Mouse (Mus musculus) embryonic facial prominence, embryonic 12.5 days (tissue): Measurements from ENCODE around the gene Ttc39b. TPM values are rescaled to one million over a fixed set of nuclear protein-coding genes. Genes with fewer than 3 reads are reported as not detected.

Experiments
- ATAC-seq: fragments of 200-750 bp; cut with Nextera tagmentation; 2 replicates; pipeline ENCODE4 v1.8.0; 2017; ENCODE audit not compliant: insufficient number of reproducible peaks, insufficient read depth, low FRiP score, low TSS enrichment
- H3K27ac ChIP-seq: fragments of 300-500 bp; sonication (generic); 2 replicates; pipeline ENCODE4 v1.5.1; 2016; ENCODE audit warnings: mild to moderate bottlenecking
- H3K27me3 ChIP-seq: fragments of 300-500 bp; sonication (generic); 2 replicates; pipeline ENCODE4 v1.6.1; 2016; ENCODE audit warnings: mild to moderate bottlenecking, moderate library complexity
- H3K36me3 ChIP-seq: fragments of 300-500 bp; sonication (generic); 2 replicates; pipeline ENCODE4 v1.6.1; 2016; ENCODE audit warnings: mild to moderate bottlenecking
- H3K4me1 ChIP-seq: fragments of 300-500 bp; sonication (generic); 2 replicates; pipeline ENCODE4 v1.6.1; 2016
- H3K4me2 ChIP-seq: fragments of 300-500 bp; sonication (generic); replicated peaks from 2 replicates; pipeline ENCODE4 v1.6.1; 2016; ENCODE audit warnings: mild to moderate bottlenecking, moderate library complexity
- H3K4me3 ChIP-seq: fragments of 300-500 bp; sonication (generic); 2 replicates; pipeline ENCODE4 v1.5.1; 2016; ENCODE audit warnings: mild to moderate bottlenecking
- H3K9ac ChIP-seq: fragments of 300-500 bp; sonication (generic); 2 replicates; pipeline ENCODE4 v1.6.1; 2016; ENCODE audit warnings: mild to moderate bottlenecking, moderate library complexity
- H3K9me3 ChIP-seq: fragments of 300-500 bp; sonication (generic); 2 replicates; pipeline ENCODE4 v1.6.1; 2016; ENCODE audit warnings: mild to moderate bottlenecking, moderate library complexity
- WGBS: fragments of 180-500 bp; shearing (Covaris S2); methylation state at CpG from one replicate; pipeline ENCODE4 v1.1.7; 2016; 5-methylcytosine and 5-hydroxymethylcytosine counted together
- polyA plus RNA-seq: library from polyadenylated mRNA; unstranded; fragments of >200 nt; fragmentation: Nextera tagmentation; extraction: Ambion mirVana; gene quantifications from 2 replicates; pipeline ENCODE4 v1.2.1, GENCODE M21; 2016

The Ttc39b gene
- polyA plus RNA-seq, 1 experiment from 2014 or later, result 5.3 TPM

DNA sequence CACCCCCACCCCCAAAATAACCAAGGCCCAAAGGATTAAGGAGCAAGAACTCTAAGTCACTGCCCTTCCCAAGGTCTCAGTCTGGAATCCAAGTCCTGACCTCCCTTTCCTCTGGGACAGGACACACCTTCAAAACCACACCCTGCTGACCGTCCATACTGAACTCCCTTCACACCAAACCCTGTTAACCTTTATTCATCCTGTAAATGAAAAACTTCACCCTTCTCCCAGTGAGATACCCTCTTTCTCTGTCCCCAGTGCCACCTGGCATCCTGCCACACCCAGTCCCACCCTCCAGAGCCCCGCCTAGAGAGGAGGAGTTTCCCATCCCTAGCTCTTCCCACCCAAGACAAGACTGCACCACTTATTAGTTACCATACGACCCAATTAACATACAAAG is 7.3 kb downstream of the Ttc39b start:
- Histone ChIP-seq H3K9me3 (no peaks in the 10 kb centered on the region), H3K4me2 (no peak overlapping the region), H3K4me1 (0 out of 2 replicates have a peak, but pooled peaks cover 5% of the 10 kb centered on the region), H3K4me3 (no peak overlapping the region), H3K9ac (no peak overlapping the region), H3K27ac (no peak overlapping the region), H3K36me3 (no peaks in the 10 kb centered on the region; the same call in 1 of the 2 replicates), H3K27me3 (no peaks in the 10 kb centered on the region)
- 71% methylated on average over 3 of the region's 3 CpGs for WGBS
- no peak for ATAC-seq

DNA sequence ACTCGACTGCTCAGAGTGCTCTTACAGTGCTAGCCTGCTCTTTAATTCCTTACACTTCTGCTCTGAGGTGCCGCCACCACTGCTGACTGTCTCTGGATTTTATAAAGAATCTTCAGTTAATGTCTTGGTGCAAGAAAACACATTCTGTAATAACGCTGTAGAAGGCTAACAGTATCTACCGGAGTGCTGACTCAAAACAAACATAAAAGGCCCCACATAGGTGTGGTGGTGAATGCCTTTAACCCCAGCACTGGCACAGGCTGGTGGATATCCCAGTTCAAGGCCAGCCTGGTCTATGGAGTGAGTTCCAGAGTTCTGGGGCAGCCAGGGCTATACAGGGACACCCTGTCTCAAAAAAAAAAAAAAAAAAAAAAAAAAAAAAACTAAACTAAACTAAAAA is 8.1 kb downstream of the Ttc39b start:
- no peak overlapping the region for H3K4me3 ChIP-seq
- no peak overlapping the region for H3K4me2 ChIP-seq
- 71% methylated on average over 4 of the region's 4 CpGs for WGBS
- no peaks in the 10 kb centered on the region for H3K9me3 ChIP-seq
- 0 out of 2 replicates have a peak, but pooled peaks cover 5% of the 10 kb centered on the region for H3K4me1 ChIP-seq
- H3K27me3 ChIP-seq, result no peaks in the 10 kb centered on the region
- no peak overlapping the region for H3K9ac ChIP-seq
- no peaks in the 10 kb centered on the region; the same call in 1 of the 2 replicates for H3K36me3 ChIP-seq
- no peak for ATAC-seq
- H3K27ac ChIP-seq, result no peak overlapping the region

DNA sequence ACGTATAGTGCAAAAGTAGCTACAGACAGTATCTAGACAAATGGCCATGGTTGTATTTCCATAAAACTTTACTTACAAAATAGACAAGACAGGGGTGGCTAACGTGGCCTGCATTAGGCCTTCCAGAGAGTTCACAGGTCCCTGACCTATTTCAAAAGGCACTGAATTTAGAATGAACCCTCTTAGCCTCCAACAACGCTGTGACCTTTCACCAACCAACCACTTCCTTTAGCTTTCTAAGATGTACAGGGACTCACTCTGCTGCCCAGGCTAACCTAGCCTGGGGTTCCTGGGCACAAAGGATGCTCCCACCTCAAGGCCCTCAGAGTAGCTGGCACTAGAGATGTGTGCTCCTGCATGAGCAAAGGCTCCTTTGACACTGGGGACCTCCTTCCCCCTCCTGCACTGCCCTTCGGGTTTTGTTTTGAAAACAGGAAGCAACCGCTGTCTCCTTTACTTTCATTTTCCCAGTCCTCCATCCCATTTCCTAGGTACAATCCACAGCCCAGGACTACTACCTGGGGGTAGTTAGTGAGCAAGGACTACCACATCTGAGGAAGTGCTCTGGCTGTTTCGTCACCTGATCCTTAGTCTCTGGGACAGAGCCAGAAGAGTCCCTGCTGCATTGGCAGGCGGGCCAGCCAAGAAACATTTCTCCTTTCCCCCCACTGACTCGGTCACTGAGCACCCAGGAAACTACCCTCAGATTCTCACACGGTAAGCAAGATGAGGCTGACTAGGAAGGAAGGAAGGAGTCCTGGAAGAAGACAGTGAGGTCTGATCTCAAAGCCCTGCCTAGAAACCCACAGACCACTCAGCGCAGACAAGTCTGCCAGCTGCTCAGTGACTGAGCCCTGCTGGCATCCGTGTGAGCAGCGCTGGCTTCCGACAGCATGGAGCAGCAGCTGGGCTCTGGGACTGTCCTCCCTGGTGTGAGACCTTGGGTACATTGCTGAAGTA is 8.9 kb downstream of the Ttc39b start:
- ATAC-seq, result no peak
- Histone ChIP-seq H3K4me1 (0 out of 2 replicates have a peak, but pooled peaks cover 5% of the 10 kb centered on the region), H3K27me3 (no peaks in the 10 kb centered on the region), H3K27ac (no peak overlapping the region), H3K9ac (no peak overlapping the region), H3K9me3 (no peaks in the 10 kb centered on the region), H3K4me3 (no peak overlapping the region), H3K4me2 (no peak overlapping the region), H3K36me3 (no peaks in the 10 kb centered on the region; the same call in 1 of the 2 replicates)
- WGBS, result 52% methylated on average over 13 of the region's 13 CpGs

DNA sequence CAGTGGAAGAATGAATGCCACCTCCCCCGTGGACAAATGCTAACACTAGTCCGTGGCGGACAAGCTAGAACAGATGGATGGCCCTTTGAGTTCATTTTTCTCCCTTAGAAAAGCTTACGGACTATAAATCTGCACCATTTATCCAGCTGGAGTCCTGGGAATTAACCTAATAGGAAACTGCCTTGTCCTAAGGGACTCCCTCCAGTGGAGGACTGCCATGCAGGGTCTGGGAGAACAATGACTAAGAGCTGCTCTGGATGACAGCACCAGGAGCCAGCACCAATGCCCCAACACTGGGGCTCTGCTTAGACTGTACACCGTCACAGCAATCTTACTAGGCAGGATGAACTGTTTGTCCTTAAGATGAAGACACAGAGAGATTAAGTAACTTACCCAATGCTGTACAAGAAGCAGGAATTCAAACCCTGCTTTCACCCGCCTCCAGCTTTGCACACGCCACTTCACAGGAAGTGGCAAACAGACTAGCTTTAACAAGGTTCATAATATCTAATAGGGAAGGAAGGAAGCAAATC is 9.7 kb downstream of the Ttc39b start:
- H3K9me3 ChIP-seq, result no peaks in the 10 kb centered on the region
- no peak overlapping the region for H3K4me2 ChIP-seq
- WGBS, result 88% methylated on average over 7 of the region's 7 CpGs
- 0 out of 2 replicates have a peak, but pooled peaks cover 5% of the 10 kb centered on the region for H3K4me1 ChIP-seq
- H3K36me3 ChIP-seq, result no peaks in the 10 kb centered on the region; the same call in 1 of the 2 replicates
- no peak overlapping the region for H3K27ac ChIP-seq
- H3K9ac ChIP-seq, result no peak overlapping the region
- H3K4me3 ChIP-seq, result no peak overlapping the region
- no peak for ATAC-seq
- no peaks in the 10 kb centered on the region for H3K27me3 ChIP-seq

DNA sequence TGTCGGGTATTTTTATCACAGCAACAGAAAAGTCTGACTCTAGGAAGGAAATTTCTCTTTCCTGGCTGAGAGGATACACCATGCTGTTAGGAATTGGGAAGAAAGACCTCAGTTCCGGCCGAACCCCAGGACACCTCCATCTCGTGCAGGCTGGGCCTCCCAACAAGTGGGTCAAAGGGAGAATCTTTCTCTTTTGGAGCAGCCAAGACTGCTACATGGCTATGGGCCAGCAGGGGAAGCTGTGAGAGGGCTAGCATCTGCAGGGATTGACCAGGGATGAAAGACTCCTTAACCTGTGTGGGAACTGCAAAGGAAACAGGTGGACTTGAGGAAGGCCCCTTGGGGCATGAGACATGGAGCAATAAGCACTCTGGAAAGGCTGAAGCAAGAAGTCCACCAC is 11.7 kb downstream of the Ttc39b start:
- no peaks in the 10 kb centered on the region for H3K9me3 ChIP-seq
- H3K27ac ChIP-seq, result no peak overlapping the region
- 78% methylated on average over 4 of the region's 4 CpGs for WGBS

DNA sequence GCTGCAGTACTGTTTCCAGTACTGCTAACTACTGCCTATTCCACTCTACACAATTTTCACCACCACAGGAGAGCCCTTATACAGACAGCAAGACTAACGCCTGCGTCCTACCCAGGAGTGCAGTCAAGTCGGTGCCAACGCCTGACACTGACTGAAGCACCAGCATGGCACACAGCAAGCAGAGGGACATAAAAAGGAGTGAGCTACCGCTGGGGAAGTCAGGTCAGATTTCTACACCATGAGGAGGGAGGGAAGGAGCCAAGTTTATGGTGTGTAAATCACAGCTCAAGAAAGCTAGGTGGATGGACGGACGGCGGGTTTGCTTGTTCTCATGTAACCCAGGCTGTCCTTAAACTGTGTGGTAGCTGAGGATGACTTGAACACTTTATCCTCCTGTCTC is 12.6 kb downstream of the Ttc39b start:
- WGBS, result 83% methylated on average over 8 of the region's 8 CpGs

More for the DNA sequence above, 11.7 kb downstream of the Ttc39b start:
- no peak for ATAC-seq
- H3K36me3 ChIP-seq, result no peaks in the 10 kb centered on the region; the same call in 1 of the 2 replicates
- 0 out of 2 replicates have a peak, but pooled peaks cover 8% of the 10 kb centered on the region for H3K4me1 ChIP-seq
- no peak overlapping the region for H3K4me3 ChIP-seq
- no peaks in the 10 kb centered on the region for H3K27me3 ChIP-seq
- no peak overlapping the region for H3K9ac ChIP-seq
- H3K4me2 ChIP-seq, result no peak overlapping the region

DNA sequence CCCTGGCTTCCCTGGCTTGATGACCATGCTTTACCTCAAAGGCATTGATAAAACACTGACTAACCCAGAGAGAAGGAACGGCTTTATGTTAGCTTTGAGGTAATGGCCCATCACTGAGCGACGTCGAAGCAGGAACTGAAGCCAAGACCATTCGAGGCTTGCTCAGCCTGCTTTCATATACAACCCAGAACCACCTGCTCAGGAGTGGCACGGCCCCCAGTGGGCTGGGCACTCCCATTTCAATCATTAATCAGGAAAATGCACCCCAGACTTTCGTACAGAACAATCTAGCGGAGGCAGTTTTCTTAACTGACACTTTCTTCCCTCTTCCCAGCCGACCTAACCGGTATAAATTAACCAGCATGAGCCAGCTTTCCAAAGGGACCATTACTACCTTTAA is 13.1 kb downstream of the Ttc39b start:
- H3K4me1 ChIP-seq, result 0 out of 2 replicates have a peak, but pooled peaks cover 8% of the 10 kb centered on the region
- H3K9ac ChIP-seq, result no peak overlapping the region
- no peaks in the 10 kb centered on the region; the same call in 1 of the 2 replicates for H3K36me3 ChIP-seq
- ATAC-seq, result no peak
- no peaks in the 10 kb centered on the region for H3K27me3 ChIP-seq
- 83% methylated on average over 10 of the region's 10 CpGs for WGBS
- no peak overlapping the region for H3K4me3 ChIP-seq
- no peak overlapping the region for H3K27ac ChIP-seq
- H3K4me2 ChIP-seq, result no peak overlapping the region
- H3K9me3 ChIP-seq, result no peaks in the 10 kb centered on the region

More for the DNA sequence above, 12.6 kb downstream of the Ttc39b start:
- no peaks in the 10 kb centered on the region for H3K9me3 ChIP-seq
- H3K9ac ChIP-seq, result no peak overlapping the region
- H3K4me2 ChIP-seq, result no peak overlapping the region
- H3K4me1 ChIP-seq, result 0 out of 2 replicates have a peak, but pooled peaks cover 8% of the 10 kb centered on the region
- no peaks in the 10 kb centered on the region; the same call in 1 of the 2 replicates for H3K36me3 ChIP-seq
- H3K27me3 ChIP-seq, result no peaks in the 10 kb centered on the region
- H3K27ac ChIP-seq, result no peak overlapping the region
- ATAC-seq, result no peak
- no peak overlapping the region for H3K4me3 ChIP-seq

DNA sequence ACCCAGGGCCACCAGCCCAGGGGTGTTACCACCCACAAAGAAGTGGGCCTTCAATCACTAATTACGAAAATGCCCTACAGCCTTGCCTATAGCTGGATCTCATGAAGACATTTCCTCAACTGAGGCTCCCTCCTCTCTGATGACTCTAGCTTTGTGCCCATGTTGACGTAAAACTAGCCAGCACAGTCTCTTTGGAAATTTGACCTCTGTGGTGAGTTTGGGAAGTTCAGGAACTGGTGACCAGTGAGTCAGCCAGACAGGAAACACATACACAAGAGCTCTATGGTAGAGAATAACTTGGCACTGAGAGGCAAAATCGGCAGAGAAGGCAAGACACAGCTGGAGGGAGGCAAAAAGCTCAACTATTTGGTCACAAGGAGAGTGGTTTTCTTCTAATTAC is 15.1 kb downstream of the Ttc39b start:
- H3K27me3 ChIP-seq, result no peaks in the 10 kb centered on the region
- no peak for ATAC-seq
- H3K4me3 ChIP-seq, result no peak overlapping the region
- no peaks in the 10 kb centered on the region for H3K36me3 ChIP-seq
- H3K4me2 ChIP-seq, result no peak overlapping the region
- no peak overlapping the region for H3K27ac ChIP-seq
- H3K4me1 ChIP-seq, result 0 out of 2 replicates have a peak, but pooled peaks cover 3% of the 10 kb centered on the region
- no peak overlapping the region for H3K9ac ChIP-seq
- H3K9me3 ChIP-seq, result no peaks in the 10 kb centered on the region
- WGBS, result 63% methylated on average over 3 of the region's 3 CpGs

DNA sequence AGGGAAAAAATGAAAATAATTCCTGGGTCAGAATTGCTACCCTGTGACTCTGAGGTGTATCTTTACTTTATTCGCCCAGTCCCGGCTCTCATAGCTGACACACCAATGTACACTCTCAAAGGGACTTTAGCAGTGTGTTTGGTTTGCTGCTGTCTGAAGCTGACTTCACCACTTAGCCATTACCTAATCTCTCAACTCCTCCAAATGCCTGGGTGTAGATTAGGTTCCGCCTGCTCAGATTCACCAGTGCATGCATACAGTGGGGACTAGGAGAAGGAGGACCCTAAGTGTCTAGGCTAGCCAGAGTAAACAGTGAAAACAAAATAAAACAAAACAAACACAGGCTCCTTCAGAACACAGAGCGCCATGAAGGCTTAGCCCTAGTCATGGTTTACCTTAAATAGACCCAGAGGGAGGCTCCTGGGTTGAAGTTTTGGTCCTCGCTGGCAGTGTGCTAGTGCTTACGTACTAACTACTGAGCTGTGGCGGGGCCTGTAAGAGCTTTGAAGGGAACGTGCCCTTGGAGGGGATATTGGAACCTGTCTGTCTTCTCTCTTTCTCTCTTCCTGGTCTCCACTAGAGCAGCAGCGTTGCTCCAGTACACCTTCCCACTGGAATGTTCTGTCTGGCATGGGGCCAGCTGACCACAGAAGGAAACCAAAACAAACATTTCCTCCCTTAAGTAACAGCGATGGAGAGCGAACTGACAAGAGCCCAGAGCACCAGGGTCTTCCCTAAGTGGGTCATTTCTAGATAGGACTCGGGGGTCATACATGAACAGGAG is 16.2 kb downstream of the Ttc39b start:
- 69% methylated on average over 12 of the region's 12 CpGs for WGBS
- no peaks in the 10 kb centered on the region for H3K27me3 ChIP-seq
- peaks cover 4% of the 10 kb centered on the region; the same call in 1 of the 2 replicates for H3K4me1 ChIP-seq
- no peak overlapping the region for H3K27ac ChIP-seq
- H3K9ac ChIP-seq, result no peak overlapping the region
- H3K4me2 ChIP-seq, result no peak overlapping the region
- no peak overlapping the region for H3K4me3 ChIP-seq
- no peaks in the 10 kb centered on the region for H3K9me3 ChIP-seq
- no peak for ATAC-seq
- H3K36me3 ChIP-seq, result no peaks in the 10 kb centered on the region

DNA sequence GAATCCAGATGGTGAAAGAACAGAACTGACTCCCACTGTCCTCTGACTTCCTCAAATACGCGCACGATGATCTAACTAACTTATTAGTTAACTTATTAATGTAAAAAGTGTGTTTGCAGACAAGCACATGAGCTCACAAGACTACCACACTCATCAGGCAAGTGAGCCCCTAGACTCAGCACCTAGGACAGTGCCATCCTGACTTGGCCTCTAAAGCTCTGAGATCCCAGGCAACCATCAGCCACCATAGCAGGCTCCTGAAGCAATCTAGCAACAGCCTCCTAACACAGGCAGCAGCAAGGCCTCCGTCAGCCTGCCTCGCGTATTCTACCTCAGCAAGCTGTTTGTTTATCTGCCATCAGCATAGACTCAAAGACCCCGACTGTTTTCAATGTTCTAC is 17.2 kb downstream of the Ttc39b start:
- H3K36me3 ChIP-seq, result no peaks in the 10 kb centered on the region
- H3K4me2 ChIP-seq, result no peak overlapping the region
- peaks cover 9% of the 10 kb centered on the region; the same call in 1 of the 2 replicates for H3K4me1 ChIP-seq
- ATAC-seq, result no peak
- no peaks in the 10 kb centered on the region for H3K27me3 ChIP-seq
- H3K9me3 ChIP-seq, result no peaks in the 10 kb centered on the region
- H3K4me3 ChIP-seq, result no peak overlapping the region
- H3K27ac ChIP-seq, result no peak overlapping the region
- H3K9ac ChIP-seq, result no peak overlapping the region
- WGBS, result 84% methylated on average over 7 of the region's 7 CpGs

DNA sequence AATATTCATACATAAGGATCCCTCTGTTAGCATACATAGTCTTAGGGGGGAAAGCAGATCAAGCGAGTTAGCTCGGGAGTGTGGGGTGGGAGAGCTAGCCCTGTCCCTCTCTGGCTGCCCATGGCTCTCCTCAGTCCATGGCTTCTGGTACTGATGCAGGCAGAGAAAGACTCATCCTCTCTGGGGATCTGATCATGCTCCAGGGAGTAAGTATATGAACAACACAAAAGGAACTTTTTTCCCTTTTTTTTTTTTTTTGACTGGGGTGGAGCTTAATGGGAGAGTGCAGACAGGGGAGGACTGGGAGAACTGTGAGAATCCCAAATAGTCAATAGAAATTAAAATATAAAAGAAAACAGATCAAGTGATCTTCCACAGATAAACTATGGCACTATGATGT is 19.0 kb downstream of the Ttc39b start:
- Histone ChIP-seq H3K4me1 (peaks cover 9% of the 10 kb centered on the region; the same call in 1 of the 2 replicates), H3K36me3 (no peaks in the 10 kb centered on the region), H3K9ac (no peak overlapping the region), H3K9me3 (no peaks in the 10 kb centered on the region), H3K4me3 (no peak overlapping the region), H3K4me2 (no peak overlapping the region), H3K27ac (no peak overlapping the region), H3K27me3 (no peaks in the 10 kb centered on the region)
- no peak for ATAC-seq
- whole genome bisulfite sequencing, result 70% methylated on average over 2 of the region's 2 CpGs
